Mouse (Mus musculus): ENCODE data around the gene Zfp142. TPM values are rescaled to one million over a fixed set of nuclear protein-coding genes. Genes with fewer than 3 reads are reported as not detected.

Gene Zfp142
- polyA plus RNA-seq, 1 experiment from 2014 or later, result 13.0 TPM

GRCm38 (mm10) chr1:74538650-74539049 lies 49.4 kb downstream of the Zfp142 start:
- Histone ChIP-seq H3K27ac (ENCODE audit: low read depth, low read length) (no peak overlapping the region), H3K36me3 (ENCODE audit: control insufficient read depth, insufficient read depth, low read length) (no peaks in the 10 kb centered on the region), H3K9me3 (ENCODE audit: control insufficient read depth, low read length) (no peaks in the 10 kb centered on the region), H3K4me2 (ENCODE audit: low read depth, low read length, severe bottlenecking) (no peak overlapping the region), H3K27me3 (ENCODE audit: control insufficient read depth, insufficient read depth, low read length) (no peaks in the 10 kb centered on the region), H3K4me3 (ENCODE audit: low read depth, low read length) (no peak overlapping the region), H3K4me1 (replicated peaks; ENCODE audit: control insufficient read depth, insufficient read depth, low read length) (peaks cover 8% of the 10 kb centered on the region; the same call in 1 of the 2 replicates), H3K9ac (ENCODE audit: low read length) (no peak overlapping the region)
- ATAC-seq (replicated peaks; ENCODE audit: low FRiP score) (no peak), DNase-seq (ENCODE audit: low spot score) (no peak)

GRCm38 (mm10) chr1:74528589-74528988 lies 59.5 kb downstream of the Zfp142 start:
- ATAC-seq (replicated peaks; ENCODE audit: low FRiP score), result no peak
- H3K4me2 ChIP-seq (ENCODE audit: low read depth, low read length, severe bottlenecking), result no peak overlapping the region
- no peaks in the 10 kb centered on the region for H3K9me3 ChIP-seq (ENCODE audit: control insufficient read depth, low read length)
- H3K9ac ChIP-seq (ENCODE audit: low read length), result no peak overlapping the region
- 93% methylated on average over 7 of the region's 7 CpGs for WGBS
- no peaks in the 10 kb centered on the region for H3K27me3 ChIP-seq (ENCODE audit: control insufficient read depth, insufficient read depth, low read length)
- no peak overlapping the region for H3K4me3 ChIP-seq (ENCODE audit: low read depth, low read length)
- no peak overlapping the region for H3K27ac ChIP-seq (ENCODE audit: low read depth, low read length)
- H3K4me1 ChIP-seq (replicated peaks; ENCODE audit: control insufficient read depth, insufficient read depth, low read length), result no peaks in the 10 kb centered on the region
- H3K36me3 ChIP-seq (ENCODE audit: control insufficient read depth, insufficient read depth, low read length), result peaks cover 9% of the 10 kb centered on the region; the same call in 1 of the 2 replicates
- DNase-seq (ENCODE audit: low spot score), result no peak

GRCm38 (mm10) chr1:74524746-74525145 lies 63.3 kb downstream of the Zfp142 start:
- Histone ChIP-seq H3K9me3 (ENCODE audit: control insufficient read depth, low read length) (no peaks in the 10 kb centered on the region), H3K4me1 (replicated peaks; ENCODE audit: control insufficient read depth, insufficient read depth, low read length) (no peaks in the 10 kb centered on the region), H3K4me3 (ENCODE audit: low read depth, low read length) (no peak overlapping the region), H3K4me2 (ENCODE audit: low read depth, low read length, severe bottlenecking) (no peak overlapping the region), H3K36me3 (ENCODE audit: control insufficient read depth, insufficient read depth, low read length) (peaks cover 9% of the 10 kb centered on the region; the same call in 1 of the 2 replicates), H3K9ac (ENCODE audit: low read length) (no peak overlapping the region), H3K27ac (ENCODE audit: low read depth, low read length) (no peak overlapping the region), H3K27me3 (ENCODE audit: control insufficient read depth, insufficient read depth, low read length) (no peaks in the 10 kb centered on the region)
- 91% methylated on average over 4 of the region's 4 CpGs for WGBS
- no peak for DNase-seq (ENCODE audit: low spot score)
- no peak for ATAC-seq (replicated peaks; ENCODE audit: low FRiP score)

GRCm38 (mm10) chr1:74519875-74520274 lies 68.2 kb downstream of the Zfp142 start:
- Histone ChIP-seq H3K4me1 (replicated peaks; ENCODE audit: control insufficient read depth, insufficient read depth, low read length) (no peaks in the 10 kb centered on the region), H3K27me3 (ENCODE audit: control insufficient read depth, insufficient read depth, low read length) (no peaks in the 10 kb centered on the region), H3K36me3 (ENCODE audit: control insufficient read depth, insufficient read depth, low read length) (peaks cover 2% of the 10 kb centered on the region; the same call in 1 of the 2 replicates), H3K9ac (ENCODE audit: low read length) (no peak overlapping the region), H3K9me3 (ENCODE audit: control insufficient read depth, low read length) (no peaks in the 10 kb centered on the region), H3K27ac (ENCODE audit: low read depth, low read length) (no peak overlapping the region), H3K4me2 (ENCODE audit: low read depth, low read length, severe bottlenecking) (no peak overlapping the region), H3K4me3 (ENCODE audit: low read depth, low read length) (no peak overlapping the region)
- DNase-seq (ENCODE audit: low spot score) (no peak), ATAC-seq (replicated peaks; ENCODE audit: low FRiP score) (no peak)

Small RNA genes within 50 kb of the gene (microRNA-seq; reads per million reads assigned to microRNA genes)
- gene Gm25035 (ENCODE audit: insufficient number of aligned reads), result not detected

Other genes with a start within 250 kb of the Zfp142 start
- gene Catip, start 226.1 kb downstream of the Zfp142 start, polyA plus RNA-seq (2014; fragmentation: Nextera tagmentation; extraction: Ambion mirVana), result 0.52 TPM in 1 of 2 replicates, not detected in the other
- 1.0 and 1.9 TPM in 2 replicates for gene Slc11a1, start 213.1 kb downstream of the Zfp142 start, polyA plus RNA-seq (2014; fragmentation: Nextera tagmentation; extraction: Ambion mirVana)
- gene Ctdsp1, start 196.7 kb downstream of the Zfp142 start, polyA plus RNA-seq (2014; fragmentation: Nextera tagmentation; extraction: Ambion mirVana), result 45.7 and 46.9 TPM in 2 replicates
- 0.13 and 0.21 TPM in 2 replicates for gene Vil1, start 178.9 kb downstream of the Zfp142 start, polyA plus RNA-seq (2014; fragmentation: Nextera tagmentation; extraction: Ambion mirVana)
- gene Cnot9, start 82.2 kb downstream of the Zfp142 start, polyA plus RNA-seq (2014; fragmentation: Nextera tagmentation; extraction: Ambion mirVana), result 98.2 and 99.2 TPM in 2 replicates
- 0.41 and 0.75 TPM in 2 replicates for gene Plcd4, start 45.4 kb downstream of the Zfp142 start, polyA plus RNA-seq (2014; fragmentation: Nextera tagmentation; extraction: Ambion mirVana)
- 50.2 and 54.2 TPM in 2 replicates for gene Usp37, start 44.0 kb downstream of the Zfp142 start, polyA plus RNA-seq (2014; fragmentation: Nextera tagmentation; extraction: Ambion mirVana)
- gene Bcs1l, start within 50 bp of the Zfp142 start, polyA plus RNA-seq (2014; fragmentation: Nextera tagmentation; extraction: Ambion mirVana), result 16.0 and 21.1 TPM in 2 replicates
- 6.3 and 8.7 TPM in 2 replicates for gene Rnf25, start 13.2 kb upstream of the Zfp142 start, polyA plus RNA-seq (2014; fragmentation: Nextera tagmentation; extraction: Ambion mirVana)
- gene Stk36, start 13.2 kb upstream of the Zfp142 start, polyA plus RNA-seq (2014; fragmentation: Nextera tagmentation; extraction: Ambion mirVana), result 18.0 and 19.5 TPM in 2 replicates
- gene Ttll4, start 73.5 kb upstream of the Zfp142 start, polyA plus RNA-seq (2014; fragmentation: Nextera tagmentation; extraction: Ambion mirVana), result 54.8 and 68.5 TPM in 2 replicates
- 5.8 and 6.7 TPM in 2 replicates for gene Cyp27a1, start 125.3 kb upstream of the Zfp142 start, polyA plus RNA-seq (2014; fragmentation: Nextera tagmentation; extraction: Ambion mirVana)
- gene Prkag3, start 161.0 kb upstream of the Zfp142 start, polyA plus RNA-seq (2014; fragmentation: Nextera tagmentation; extraction: Ambion mirVana), result 0.39 TPM in 1 of 2 replicates, not detected in the other
- gene Wnt6, start 183.6 kb upstream of the Zfp142 start, polyA plus RNA-seq (2014; fragmentation: Nextera tagmentation; extraction: Ambion mirVana), result 7.0 and 8.5 TPM in 2 replicates
- 1.5 and 2.4 TPM in 2 replicates for gene Wnt10a, start 203.3 kb upstream of the Zfp142 start, polyA plus RNA-seq (2014; fragmentation: Nextera tagmentation; extraction: Ambion mirVana)

Measured in forebrain, embryonic 11.5 days (tissue).